Mouse (Mus musculus) spleen, embryonic (tissue): ENCODE data around the gene Ppm1n.

ENCODE experiments used
- CTCF ChIA-PET: fragments of 350-600 bp; sonication (Branson Sonifier 250); formaldehyde crosslinking; loops from one replicate; lab custom pipeline; 2022; lab: Charles Lee

The Ppm1n gene

GRCm38 (mm10) chr7:19227883-19228792 lies 51.7 kb downstream of the Ppm1n start, which contains the start of gene Opa3:
Gene Opa3, plus strand, starts transcription at chr7:19228334.
- CTCF ChIA-PET = interaction anchor here (1.2 kb wide), 1 partner anchor 12 kb away, joined by 3 read pairs; no protein-coding TSS in a partner anchor

GRCm38 (mm10) chr7:19226817-19227797 lies 52.8 kb downstream of the Ppm1n start:
- CTCF ChIA-PET = interaction anchor here (1.1 kb wide), 1 partner anchor 47 kb away, joined by 3 read pairs; no protein-coding TSS in a partner anchor
